Mouse (Mus musculus) testis, adult 2 months (tissue): ENCODE measurements around the gene Inava.

Experiments used
- CTCF ChIP-seq: fragments of 200-500 bp; IDR thresholded peaks from 2 replicates; pipeline ENCODE4 v1.5.1; 2012; ENCODE audit warnings: low read depth, mild to moderate bottlenecking, inconsistent platforms, low read length, moderate library complexity; ENCODE audit not compliant: control insufficient read depth, insufficient read depth, insufficient replicate concordance
- POLR2A ChIP-seq: fragments of 200-500 bp; IDR thresholded peaks from 2 replicates; pipeline ENCODE4 v1.6.1; 2012; ENCODE audit warnings: low read depth, mild to moderate bottlenecking, inconsistent platforms, low read length, moderate library complexity; ENCODE audit not compliant: control insufficient read depth

- TF ChIP-seq CTCF (no peak), POLR2A (no peak)
These were observed 32.1 kb upstream of the Inava start for GRCm38 (mm10) chr1:136266127-136266526.
